Mouse (Mus musculus) thymus, postnatal 14 days (tissue): ENCODE data around the gene Acaa1b.

Source experiments
- DNase-seq: peaks from one replicate; pipeline ENCODE4 v3.0.0; 2021

Gene Acaa1b

DNA sequence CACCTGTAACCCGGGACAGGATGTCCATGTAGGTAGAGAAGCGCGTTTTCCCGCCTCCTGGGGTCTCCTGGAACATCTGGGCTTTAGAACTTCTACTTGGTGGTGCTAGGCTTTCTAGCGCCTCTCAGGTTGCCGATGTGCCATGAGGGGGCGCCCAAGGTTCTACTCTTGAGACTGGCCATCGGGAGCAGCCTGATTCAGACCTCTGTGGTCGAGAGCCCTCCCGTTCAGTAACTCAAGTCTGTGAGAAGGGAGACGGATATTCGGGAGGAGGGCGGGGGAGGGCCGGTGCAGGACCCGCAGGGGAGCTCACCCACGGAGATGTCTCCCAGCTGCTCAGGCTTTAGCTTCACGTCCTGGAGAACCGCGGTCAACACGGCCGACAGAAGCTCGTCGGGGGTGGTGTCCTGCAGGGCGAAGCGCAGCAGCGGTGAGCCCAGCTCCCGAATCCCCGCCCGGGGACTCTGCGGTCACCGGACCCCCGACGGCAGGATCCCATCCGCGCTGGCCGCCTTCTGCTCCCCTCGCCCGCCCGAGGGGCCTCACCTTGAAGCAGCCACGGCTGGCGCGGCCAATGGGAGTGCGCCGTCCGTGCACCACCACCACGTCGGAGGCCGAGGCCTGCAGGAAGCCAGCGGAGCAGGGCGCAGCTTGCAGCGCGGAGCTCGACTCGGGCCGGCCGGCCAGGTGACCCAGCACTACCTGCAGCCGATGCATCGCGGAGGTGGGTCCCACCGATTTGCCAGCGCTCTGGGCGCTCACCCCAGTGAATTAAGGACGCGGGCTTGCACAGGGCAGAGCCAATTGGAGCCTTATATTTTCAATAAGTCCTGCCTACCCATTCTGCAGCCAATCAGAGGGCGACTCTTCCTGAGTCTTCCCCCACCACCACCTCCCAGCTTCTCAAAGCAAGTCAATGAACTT is at the start of gene Acaa1b:
Gene Acaa1b (minus strand): TSS at position 816 of the 924 bp plus-strand sequence.
- DNase-seq: peak; percentile 56

DNA sequence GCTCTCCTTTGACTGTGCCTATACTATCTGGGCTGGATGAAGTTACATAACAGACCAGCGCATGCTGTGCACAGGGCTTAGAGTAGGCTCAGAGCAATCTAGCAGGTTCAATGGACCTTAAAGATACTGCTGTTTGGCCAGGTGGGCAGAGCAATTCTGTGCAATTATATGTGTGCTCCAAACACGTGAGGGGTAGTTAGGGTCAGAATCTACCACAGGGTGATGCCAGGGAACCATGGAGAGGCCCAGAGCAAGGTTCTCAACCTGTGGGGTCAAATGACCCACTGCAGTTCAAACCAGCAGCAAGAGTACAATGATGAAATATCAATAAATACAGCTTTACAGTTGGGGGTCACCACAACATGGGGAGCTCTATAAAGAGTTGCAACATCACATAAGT is 49.8 kb upstream of the Acaa1b start:
- DNase-seq: no peak

DNA sequence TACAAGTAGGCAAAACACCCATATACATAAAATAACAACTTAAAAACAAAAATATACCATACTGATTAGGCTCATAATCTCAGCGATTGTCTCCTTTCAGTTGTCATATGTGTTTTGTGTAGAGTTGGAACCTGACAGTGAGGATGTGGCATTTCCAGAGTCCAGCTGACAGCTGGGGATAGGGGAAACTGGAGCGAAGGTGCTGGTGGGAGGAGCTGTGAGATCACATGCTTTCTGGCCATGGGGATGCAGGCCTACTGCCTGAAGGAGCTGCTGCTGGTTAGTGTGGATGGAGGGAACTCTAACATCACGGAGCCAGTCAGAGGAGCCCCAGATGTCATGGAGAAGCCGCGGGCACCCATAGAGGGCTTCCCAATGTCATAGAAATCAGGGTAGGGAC is 48.9 kb upstream of the Acaa1b start:
- DNase-seq: no peak

DNA sequence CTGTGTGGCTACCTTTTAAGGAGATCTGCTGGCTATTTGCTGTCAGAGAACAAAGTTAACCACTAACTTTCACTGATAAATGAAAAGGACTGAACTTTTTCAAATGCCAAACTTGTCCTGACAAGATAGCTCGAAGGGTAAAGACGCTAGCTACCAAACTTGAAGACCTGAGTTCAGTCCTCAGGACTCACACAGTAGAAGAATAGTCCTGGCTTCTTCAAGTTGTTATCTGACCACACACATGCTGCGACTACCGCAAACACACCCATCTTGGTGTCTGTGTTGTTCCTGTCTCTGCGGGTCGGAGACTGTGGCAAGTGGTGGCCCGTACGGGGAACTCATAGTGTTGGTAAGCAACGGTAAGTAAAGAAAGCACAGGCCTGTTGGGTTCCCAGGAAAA is 46.7 kb upstream of the Acaa1b start:
- DNase-seq: no peak

DNA sequence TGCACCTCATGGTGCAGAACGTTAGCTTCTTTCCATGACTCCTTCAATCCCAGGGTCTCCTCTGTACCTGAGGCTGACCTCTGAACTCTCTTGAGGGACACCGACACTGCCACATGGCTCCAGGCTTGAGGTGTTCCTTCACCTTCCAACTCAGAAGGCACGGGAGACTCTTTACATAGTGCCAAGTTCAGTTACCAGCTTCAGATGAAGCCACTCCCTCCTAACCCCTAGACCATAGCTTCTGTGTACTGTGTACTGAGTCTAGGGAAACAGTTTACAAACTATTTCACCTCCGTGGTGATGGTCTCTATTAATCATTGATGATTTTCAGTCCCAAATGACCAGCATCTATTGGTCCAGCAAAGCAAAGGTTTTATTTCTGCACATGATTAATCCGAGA is 44.8 kb upstream of the Acaa1b start:
- DNase-seq: no peak

DNA sequence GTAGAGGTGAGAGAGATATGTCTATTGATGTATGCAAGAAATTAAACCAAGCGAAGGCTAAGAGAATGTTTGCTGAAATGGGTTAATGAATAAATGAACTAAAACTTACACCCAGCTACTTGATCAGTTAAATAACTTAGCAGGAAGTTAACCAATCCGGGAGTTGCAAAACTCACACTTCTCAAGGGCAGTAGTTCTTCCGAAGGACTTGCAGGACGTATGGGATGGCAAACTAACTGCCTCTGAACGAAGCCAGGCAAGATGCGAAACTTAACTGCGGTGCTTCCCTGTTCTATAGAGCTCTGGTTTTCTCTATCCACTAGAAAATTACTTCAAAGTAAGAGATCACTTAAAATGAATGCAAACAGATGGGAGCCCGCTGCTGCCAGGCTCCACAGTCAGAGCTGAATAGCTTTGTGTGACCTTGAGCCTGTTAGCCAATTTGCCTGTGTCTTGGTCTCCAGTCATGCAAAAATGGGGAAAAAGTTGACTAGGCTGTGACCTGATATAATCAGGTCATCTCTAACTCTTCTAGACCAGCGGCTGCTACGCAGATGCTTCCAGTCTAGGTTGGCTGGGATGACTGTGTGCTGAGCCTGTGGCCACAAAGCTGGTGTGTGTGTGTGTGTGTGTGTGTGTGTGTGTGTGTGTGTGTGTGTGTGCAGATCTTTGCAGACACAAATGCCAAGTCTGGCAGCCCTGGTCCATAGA is 42.4 kb upstream of the Acaa1b start:
- DNase-seq: no peak

DNA sequence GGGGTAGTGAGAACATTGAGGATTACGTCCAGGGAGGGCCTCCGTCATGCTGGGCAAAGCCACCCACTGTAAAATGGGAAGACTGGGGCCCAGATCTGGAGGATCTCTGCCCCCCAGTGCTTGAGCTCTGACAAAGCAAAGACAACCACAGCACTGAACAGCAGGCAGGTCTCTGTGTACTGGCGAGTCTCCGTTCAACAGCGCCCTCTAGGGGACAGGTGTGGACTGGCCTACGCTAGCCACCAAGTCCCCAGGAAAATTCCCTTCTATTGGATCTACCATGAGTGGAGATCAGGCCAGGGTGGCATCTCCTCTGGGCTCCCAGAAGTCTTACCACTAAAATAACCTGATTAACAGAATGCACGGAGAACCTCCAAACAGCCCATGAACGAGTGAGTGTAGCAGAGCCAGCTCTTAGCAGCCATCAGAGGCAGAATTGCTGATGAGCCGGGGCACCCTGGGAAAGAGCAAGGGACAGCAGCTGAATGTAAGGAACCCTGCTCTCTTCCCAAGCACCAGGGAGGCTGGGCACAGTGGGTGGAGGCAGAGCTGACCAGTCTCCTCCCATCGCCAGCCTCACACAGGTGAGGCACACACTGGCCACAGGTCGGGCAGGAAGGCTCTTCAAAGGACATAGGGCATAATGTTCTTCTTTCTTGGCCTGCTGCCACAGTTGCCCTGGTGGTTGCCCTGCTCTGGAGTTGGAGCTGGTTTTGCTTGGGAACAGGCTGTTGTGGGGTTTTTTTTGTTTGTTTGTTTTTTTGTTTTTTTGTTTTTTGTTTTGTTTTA is 35.5 kb upstream of the Acaa1b start:
- peak; percentile 43 for DNase-seq

DNA sequence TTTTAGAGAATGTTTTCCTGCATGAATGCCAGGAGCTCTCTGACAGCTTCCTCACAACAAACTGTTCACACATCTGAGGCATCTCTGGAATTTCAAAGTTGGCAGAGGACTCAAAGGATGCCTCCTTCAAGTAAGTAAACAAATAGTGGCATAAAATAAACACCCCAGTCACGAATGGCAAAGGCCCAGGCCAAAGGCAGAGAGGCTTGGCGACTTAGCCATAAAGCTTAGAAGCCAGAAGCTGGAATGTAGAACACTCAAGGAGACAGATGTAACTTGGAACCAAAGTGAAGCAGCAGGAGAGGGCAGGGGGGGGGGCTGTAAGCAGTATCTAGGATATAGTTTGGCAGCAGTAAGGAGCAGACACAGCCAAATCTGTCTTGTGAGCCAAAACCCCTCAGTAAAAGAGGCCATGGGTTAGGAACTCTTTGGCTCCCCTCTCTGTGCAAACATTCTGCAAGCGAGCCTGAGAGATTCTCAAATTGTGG is 24.4 kb upstream of the Acaa1b start:
- no peak for DNase-seq

DNA sequence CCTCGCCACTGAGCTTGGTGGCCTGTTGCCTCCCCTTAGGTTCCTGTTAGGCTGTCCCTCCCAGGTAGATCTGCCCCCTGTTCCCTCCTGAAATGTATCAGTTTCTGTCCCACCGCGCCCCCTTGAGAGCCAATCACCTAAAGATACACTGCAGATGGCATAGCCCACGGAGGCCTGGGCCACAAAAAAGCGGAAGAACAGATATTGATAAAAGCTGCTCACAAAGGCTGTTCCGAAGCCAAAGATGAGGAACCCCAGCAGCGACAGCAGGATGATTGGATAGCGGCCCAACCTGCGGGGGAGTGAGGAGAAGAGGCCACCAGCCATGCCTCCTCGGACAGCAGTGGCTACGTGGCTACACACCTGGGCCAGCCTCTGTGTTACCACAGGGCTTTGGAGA is 22.4 kb upstream of the Acaa1b start:
- no peak for DNase-seq

DNA sequence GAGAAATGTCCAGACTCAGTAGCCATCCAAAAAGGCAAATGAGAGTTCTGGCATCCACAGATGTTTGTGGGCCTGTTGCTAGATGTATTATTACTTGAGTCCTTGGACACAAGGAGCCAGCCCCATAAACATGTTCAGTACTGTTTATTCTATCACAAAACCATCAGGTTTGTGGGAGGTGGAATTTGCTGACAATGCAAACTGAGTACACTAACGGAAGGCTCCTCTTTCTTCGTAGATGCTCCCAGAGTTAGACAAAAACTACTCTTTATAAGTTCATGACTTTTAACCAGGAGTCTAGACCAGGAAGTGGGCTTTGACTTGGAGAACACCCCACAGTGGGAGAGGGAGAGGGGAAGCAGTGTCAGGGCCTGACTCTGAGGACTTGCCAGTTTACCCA is 10.7 kb upstream of the Acaa1b start:
- no peak for DNase-seq

DNA sequence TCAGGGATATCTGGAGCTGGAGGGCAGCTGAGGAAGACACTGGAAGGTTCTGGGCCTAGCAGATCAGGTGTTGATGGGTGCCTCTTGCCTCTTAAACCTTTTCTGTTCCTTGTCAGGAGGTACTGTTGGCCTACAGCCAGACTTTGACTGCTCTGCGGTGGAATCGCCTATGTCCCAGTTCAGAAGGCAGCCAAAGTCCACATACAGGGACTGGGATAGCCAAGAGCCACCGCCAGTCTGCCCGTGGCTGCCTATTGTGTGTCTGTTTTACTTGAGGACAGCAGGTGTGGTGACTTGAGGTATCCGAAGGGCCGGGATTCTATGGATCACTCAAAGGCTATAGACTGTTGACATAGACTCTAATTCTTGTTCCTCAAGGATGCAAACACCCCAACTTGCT is 8.7 kb upstream of the Acaa1b start:
- DNase-seq: no peak

DNA sequence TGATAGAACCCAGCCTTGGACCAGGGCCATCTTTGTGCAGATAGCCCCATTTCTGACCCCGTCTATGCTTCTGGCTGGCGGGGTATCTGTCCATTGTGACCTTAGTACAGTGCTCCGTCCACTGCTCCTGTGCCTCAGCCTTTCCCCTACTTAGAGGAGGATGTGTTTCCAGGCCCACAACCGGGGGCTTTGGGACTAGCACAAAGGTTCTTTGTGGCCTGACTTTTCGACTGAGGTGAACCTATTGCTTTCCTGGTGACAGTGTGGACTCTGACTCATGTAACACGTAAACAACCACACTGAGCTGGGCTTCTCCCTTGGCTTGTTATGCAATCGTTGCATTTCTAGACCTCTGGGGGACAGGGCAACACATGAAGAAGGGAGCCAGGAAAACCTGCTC is 7.8 kb upstream of the Acaa1b start:
- DNase-seq: no peak

DNA sequence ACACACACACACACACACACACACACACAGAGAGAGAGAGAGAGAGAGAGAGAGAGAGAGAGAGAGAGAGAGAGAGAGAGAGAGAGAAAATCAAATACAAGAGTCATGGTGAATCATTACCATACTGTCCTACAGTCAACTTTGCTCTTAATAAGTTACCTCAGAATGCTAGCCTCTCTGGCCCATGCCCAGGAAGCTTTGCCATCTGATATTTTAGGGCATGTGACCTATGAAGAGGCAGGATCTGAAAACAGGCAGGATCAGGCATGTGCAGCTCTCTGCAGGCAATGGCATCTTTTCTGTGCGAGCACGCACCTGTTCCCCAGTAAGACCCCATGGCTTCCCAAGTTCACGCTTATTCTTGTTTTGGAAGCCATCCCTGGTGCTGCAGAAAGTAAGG is 3.8 kb upstream of the Acaa1b start:
- DNase-seq: no peak

DNA sequence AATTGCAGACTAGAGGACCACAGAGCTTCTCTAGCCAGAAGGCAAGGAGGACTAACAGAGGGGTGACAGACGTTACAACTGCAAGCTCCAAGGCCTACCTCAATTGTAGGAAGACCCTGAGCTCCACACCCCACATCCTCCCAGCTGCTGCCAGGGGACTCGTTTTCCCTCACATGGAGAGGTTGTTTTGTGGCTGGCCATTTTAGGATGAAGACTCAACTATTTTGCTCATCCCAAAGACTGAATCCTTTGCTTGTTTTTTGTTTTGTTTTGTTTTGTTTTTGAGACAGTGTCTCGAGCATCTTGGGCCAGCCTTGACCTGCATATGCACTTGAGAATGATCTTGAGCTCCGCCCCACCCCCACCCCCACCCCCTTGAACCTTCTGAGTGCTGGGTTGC is 2.0 kb upstream of the Acaa1b start, which contains the start of gene Gm47289:
Gene Gm47289 (plus strand): TSS at position 301 of the 400 bp plus-strand sequence.
- no peak for DNase-seq

DNA sequence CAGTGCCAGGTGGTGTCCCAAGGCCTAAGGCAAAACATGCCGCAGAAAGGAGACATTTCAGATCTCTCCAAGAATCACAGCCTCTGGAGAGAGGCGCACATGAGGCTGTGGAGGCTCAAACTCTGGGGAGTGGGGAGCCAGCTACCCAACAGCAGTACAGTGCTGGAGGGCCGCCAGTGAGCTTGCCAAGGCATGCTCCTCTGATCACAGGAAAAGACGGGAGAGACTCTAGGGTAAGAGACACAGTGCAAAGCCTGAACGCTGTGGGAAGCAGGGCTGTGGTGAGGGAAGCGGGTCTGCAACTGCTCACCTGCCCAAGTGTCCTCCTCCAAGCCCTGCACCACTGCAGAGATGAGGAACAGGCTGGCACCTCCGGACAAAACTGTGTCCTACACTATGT is 1.1 kb downstream of the Acaa1b start:
- DNase-seq: no peak

DNA sequence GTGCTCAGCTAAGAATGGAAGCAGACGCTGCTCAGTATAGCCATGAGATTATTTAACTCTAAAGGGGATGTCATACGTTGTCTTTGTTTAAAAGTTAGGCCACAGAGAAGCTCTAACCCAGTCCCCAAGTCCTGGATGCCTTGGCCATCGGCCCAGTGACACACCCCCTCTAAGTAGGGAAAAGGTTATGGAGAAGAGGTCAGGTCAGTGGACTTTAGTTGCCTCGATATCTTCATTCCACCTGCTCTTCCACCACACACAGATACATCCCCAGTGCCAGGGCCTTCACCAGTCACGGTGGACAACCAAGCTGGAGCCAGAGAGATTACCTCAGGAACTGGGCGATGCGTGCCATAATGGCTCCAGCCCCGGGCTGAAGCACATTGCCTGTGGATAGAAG is 1.5 kb downstream of the Acaa1b start:
- DNase-seq: no peak

DNA sequence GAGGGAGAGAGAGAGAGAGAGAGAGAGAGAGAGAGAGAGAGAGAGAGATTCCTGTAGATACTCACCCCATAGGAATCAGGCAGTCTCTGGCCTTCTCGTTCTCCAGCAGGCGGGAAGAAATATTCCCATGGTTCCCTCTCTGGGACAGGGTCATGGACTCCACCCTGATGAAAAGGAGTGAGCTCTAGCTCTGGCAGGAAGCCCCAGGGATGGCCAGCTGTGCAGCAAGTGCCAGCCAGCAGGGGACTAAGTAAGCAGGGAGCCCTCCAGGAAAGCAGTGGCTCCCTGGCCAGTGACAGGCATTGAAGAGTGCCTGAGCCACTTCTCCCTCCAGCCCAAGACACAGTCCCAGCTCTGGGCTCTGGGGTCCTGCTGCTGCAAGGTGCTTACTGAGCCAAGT is 5.1 kb downstream of the Acaa1b start:
- DNase-seq: no peak

DNA sequence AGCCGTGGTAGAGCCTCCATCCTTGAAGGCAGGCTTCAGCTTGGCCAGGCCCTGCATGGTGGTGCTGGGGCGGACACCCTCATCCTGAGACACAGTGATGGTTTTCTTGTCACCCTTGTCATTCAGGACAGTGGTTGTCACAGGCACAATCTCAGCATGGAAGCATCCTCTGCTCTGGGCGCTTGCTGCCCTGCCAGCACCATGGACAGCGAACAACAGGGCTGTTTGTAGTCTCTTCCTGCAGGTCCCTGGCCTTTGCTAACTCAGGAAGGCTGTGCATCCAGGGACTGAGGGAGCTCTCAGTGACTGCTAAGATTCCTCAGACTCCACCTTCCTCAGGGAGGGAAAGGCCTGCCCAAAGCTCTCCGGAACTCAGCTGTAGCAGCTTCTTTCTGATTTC is 7.3 kb downstream of the Acaa1b start:
- peak; percentile 48 for DNase-seq

DNA sequence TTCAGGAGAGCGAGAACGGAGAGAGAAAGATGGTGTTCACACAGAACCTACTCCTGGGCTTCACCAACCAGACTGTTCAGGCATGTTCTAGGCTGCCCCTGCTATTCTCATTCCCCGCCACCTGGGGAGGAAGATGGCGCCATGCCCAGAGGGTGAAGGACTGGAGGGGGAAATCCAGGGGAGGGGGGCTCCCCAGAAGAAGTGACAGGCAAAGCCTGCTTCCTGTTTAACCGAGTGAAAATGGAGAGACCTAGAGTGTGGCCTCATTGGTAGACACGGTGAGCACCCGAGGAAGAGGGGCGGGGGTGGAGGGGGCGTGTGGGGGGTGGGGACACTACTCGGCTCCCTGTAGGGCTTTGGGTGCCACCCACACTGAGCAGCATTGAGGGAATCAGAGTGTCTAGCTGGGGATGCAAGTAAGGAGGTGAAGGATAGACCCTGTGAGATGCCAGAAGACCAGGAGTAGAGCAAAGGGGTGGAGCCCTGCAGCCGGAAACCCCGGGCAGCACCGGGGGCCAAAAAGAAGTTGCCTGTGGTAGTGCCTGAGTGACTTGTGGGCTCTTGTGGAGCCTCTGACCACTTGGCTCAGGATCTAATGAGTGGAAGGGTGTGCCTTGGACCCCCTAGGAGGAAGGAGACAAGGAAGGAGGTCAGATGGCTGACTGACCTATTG is 10.7 kb downstream of the Acaa1b start:
- DNase-seq: no peak

DNA sequence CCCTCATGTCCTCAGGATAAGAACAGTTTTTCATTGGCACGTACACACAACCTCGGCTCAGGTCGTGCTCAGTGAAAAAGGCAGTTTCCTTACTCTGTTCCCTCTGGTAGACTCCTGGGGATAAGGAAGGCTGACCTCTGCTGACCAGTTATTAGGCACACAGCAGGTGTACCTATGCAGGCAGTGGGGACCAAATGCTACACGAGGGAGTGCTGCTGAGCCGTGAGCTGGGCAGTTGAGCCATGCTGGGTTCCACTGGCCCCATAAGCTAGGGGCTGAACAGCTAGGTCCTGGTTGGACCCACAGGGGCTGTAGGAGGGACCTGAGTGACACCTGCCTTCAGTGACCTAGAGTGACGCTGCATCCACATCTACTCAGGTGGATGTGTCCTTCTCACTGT is 11.3 kb downstream of the Acaa1b start:
- DNase-seq: no peak

DNA sequence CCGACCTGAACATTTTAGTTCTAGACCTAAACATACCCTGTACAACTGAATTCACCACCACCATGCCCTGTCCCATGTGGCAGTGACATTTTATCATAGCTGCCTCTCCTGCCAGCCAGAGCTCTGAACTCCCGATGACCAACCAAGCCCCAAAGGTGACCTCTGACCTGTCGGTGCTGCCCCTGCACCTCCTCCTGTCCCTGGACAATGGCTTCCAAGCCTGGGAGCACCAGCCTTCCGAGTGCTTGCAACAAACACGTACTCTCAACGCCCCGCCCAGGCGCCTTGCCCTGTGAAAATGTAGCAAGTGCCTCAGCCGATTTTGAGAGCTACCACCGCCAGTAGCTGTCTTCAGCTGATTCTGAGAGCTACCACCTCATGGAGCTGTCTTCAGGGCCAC is 11.8 kb downstream of the Acaa1b start:
- DNase-seq: no peak

DNA sequence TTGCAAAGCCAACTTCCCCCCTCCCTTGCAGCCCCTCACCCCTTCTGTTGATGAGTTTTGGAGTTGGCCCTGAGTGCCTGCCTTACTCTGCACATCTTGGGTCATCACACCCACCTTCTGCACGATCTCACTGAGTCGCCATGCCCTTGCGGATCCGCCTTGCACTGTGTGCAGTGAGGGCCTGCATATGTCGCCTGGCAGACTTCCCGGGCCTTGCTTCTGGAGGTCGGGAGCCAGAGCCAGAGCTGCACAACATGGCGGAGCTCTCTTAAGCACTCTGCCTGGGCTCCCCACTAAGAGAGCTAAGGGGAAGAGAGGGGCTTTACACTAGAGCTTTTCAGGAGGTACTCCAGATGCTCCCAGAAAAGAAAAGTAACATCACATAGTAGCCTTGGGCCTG is 12.2 kb downstream of the Acaa1b start:
- DNase-seq: no peak

DNA sequence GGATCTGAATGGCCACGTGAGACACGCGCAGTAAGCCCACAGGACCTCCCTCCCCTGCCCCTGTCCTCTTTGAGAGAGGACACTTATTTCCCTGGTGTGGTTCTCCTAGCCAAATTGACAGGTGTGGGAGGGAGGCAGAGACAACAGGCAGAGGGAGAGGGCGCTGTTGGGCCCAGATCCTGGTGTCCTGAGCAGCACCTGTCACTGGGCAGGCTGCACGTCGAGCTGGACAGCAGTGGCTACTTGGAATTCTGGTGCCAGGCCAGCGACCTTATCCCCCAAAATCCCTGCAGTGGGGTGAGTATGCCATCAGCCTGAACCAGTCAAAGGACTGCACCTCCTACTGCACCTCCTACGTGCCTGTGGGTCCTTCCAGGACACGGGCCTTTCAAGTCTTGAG is 13.5 kb downstream of the Acaa1b start:
- DNase-seq: no peak
